Mouse (Mus musculus): ENCODE data around the gene Gper1. TPM values are rescaled to one million over a fixed set of nuclear protein-coding genes. Genes with fewer than 3 reads are reported as not detected.

The Gper1 gene
- polyA plus RNA-seq, 1 experiment from 2014 or later = 0.77 TPM

GRCm38 (mm10) chr5:139466373-139466772, 43.4 kb downstream of the Gper1 start:
- Histone ChIP-seq H3K4me1 (no peaks in the 10 kb centered on the region), H3K27me3 (ENCODE audit: low read depth, poor library complexity, severe bottlenecking) (no peaks in the 10 kb centered on the region), H3K36me3 (peaks cover 9% of the 10 kb centered on the region), H3K4me3 (no peak overlapping the region), H3K27ac (replicated peaks) (no peak overlapping the region), H3K9me3 (replicated peaks) (no peaks in the 10 kb centered on the region)
- WGBS = 90% methylated on average over 2 of the region's 2 CpGs
- no peak for DNase-seq (ENCODE audit: low spot score)

GRCm38 (mm10) chr5:139466801-139467200, 43.9 kb downstream of the Gper1 start:
- WGBS = 66% methylated on average over 4 of the region's 4 CpGs
- no peak for DNase-seq (ENCODE audit: low spot score)
- Histone ChIP-seq H3K9me3 (replicated peaks) (no peaks in the 10 kb centered on the region), H3K27me3 (ENCODE audit: low read depth, poor library complexity, severe bottlenecking) (no peaks in the 10 kb centered on the region), H3K4me1 (no peaks in the 10 kb centered on the region), H3K27ac (replicated peaks) (no peak overlapping the region), H3K36me3 (peaks cover 14% of the 10 kb centered on the region), H3K4me3 (no peak overlapping the region)

- WGBS = 49% methylated on average over 5 of the region's 5 CpGs
- no peak for DNase-seq (ENCODE audit: low spot score)
Measured at GRCm38 (mm10) chr5:139467998-139468397, 45.0 kb downstream of the Gper1 start.

GRCm38 (mm10) chr5:139474741-139475140, 51.8 kb downstream of the Gper1 start:
- H3K27me3 ChIP-seq (ENCODE audit: low read depth, poor library complexity, severe bottlenecking) = no peaks in the 10 kb centered on the region
- 71% methylated on average over 9 of the region's 9 CpGs for WGBS
- H3K4me3 ChIP-seq = no peak overlapping the region
- H3K36me3 ChIP-seq = peaks cover 93% of the 10 kb centered on the region
- H3K9me3 ChIP-seq (replicated peaks) = no peaks in the 10 kb centered on the region
- H3K4me1 ChIP-seq = no peaks in the 10 kb centered on the region
- no peak for DNase-seq (ENCODE audit: low spot score)
- no peak overlapping the region for H3K27ac ChIP-seq (replicated peaks)

More at GRCm38 (mm10) chr5:139467998-139468397, 45.0 kb downstream of the Gper1 start:
- peaks cover 26% of the 10 kb centered on the region for H3K36me3 ChIP-seq
- no peaks in the 10 kb centered on the region for H3K4me1 ChIP-seq
- no peaks in the 10 kb centered on the region for H3K27me3 ChIP-seq (ENCODE audit: low read depth, poor library complexity, severe bottlenecking)
- H3K4me3 ChIP-seq = no peak overlapping the region
- no peaks in the 10 kb centered on the region for H3K9me3 ChIP-seq (replicated peaks)
- no peak overlapping the region for H3K27ac ChIP-seq (replicated peaks)

Other genes with a start within 250 kb of the Gper1 start
- gene Sun1, start 222.5 kb upstream of the Gper1 start, polyA plus RNA-seq (2016; fragmentation: Nextera tagmentation; extraction: Ambion mirVana) = 46.9 and 49.6 TPM in 2 replicates
- gene Get4, start 170.8 kb upstream of the Gper1 start, polyA plus RNA-seq (2016; fragmentation: Nextera tagmentation; extraction: Ambion mirVana) = 168 and 187 TPM in 2 replicates
- gene Adap1, start 97.5 kb upstream of the Gper1 start, polyA plus RNA-seq (2016; fragmentation: Nextera tagmentation; extraction: Ambion mirVana) = 0.37 and 0.53 TPM in 2 replicates
- 123 and 134 TPM in 2 replicates for gene Cox19, start 71.7 kb upstream of the Gper1 start, polyA plus RNA-seq (2016; fragmentation: Nextera tagmentation; extraction: Ambion mirVana)
- not detected in 2 replicates for gene Cyp2w1, start 70.5 kb upstream of the Gper1 start, polyA plus RNA-seq (2016; fragmentation: Nextera tagmentation; extraction: Ambion mirVana)
- 1.7 and 2.0 TPM in 2 replicates for gene Gpr146, start 45.5 kb upstream of the Gper1 start, polyA plus RNA-seq (2016; fragmentation: Nextera tagmentation; extraction: Ambion mirVana)
- 0.32 and 0.39 TPM in 2 replicates for gene C130050O18Rik, start 17.9 kb upstream of the Gper1 start, polyA plus RNA-seq (2016; fragmentation: Nextera tagmentation; extraction: Ambion mirVana)
- gene 3110082I17Rik, start 37.4 kb downstream of the Gper1 start, polyA plus RNA-seq (2016; fragmentation: Nextera tagmentation; extraction: Ambion mirVana) = 56.6 and 64.7 TPM in 2 replicates
- 9.1 and 12.2 TPM in 2 replicates for gene Zfand2a, start 61.4 kb downstream of the Gper1 start, polyA plus RNA-seq (2016; fragmentation: Nextera tagmentation; extraction: Ambion mirVana)
- gene Uncx, start 120.3 kb downstream of the Gper1 start, polyA plus RNA-seq (2016; fragmentation: Nextera tagmentation; extraction: Ambion mirVana) = 18.8 and 36.7 TPM in 2 replicates

Measured in midbrain, embryonic 10.5 days (tissue).